Mouse (Mus musculus) megakaryocyte, embryonic 14.5 days (primary cell): ENCODE results near the gene Rps6ka5.

Experiments used
- FLI1 ChIP-seq: IDR thresholded peaks from 2 replicates; pipeline ENCODE4 v1.6.1; 2012; ENCODE audit warnings: low read length, inconsistent platforms, mixed read lengths
- GATA1 ChIP-seq: IDR thresholded peaks from 3 replicates; pipeline ENCODE4 v1.6.1; 2012; ENCODE audit warnings: mixed read lengths, low read length, inconsistent platforms, borderline replicate concordance

DNA sequence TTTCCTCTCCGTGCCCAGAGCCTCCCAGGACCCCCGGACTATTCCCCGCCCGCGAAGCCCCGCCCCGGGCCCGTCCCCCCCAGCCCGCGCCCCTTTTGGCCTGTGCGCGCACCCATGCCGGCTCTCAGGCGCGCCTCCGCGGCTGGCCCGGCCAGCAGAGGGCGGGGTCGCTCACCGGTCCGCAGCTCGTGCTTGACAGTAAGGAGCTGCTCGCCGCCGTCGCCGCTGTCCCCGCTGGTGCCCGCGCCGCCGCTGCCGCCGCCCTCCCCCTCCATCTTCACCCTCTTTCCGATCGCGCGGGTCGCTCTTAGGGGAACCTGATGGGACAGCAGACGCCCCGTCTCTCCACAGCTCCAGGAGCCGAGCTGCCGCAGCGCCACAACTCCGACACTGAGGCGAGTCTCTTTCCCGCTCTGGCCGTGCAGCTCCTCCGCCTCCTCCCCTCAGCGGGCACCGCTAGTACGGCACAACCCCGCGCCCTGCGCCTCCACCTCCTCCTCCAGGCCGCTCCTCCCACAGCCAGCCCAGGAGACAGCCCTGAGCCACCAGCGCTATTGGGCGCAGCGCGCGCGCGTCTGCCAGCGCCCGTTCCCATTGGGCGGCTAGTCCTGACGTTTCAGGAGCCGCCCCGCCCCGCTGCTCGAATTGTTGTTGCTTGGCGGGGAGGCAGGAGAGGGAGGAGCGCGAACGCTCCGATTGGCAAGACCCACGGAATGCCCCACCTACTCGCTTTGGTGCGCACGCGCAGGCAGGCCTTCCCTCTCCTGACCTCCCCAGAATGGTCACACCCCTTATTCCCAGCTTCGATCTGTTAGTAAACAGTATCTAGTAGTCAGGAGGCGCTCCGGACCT, 2.0 kb downstream of the Rps6ka5 start:
- no peak for TF ChIP-seq GATA1
- TF ChIP-seq FLI1: no peak
